In genomic region chr14:14014636-14015375, GRCm38 (mm10) we compare ENCODE assay signal across 17 mouse cellular contexts. TPM values are rescaled to one million over a fixed set of nuclear protein-coding genes. Genes with fewer than 3 reads are reported as not detected.
DNase-seq lines count a peak whose midpoint lies in the region; ATAC-seq and TF ChIP-seq lines count a peak whose summit lies in the region.
"Had no signal": no experiment of that assay in that cellular context is flagged by ENCODE, and none has a peak within 500 bp of the region (broad histone marks: within the 10 kb centered on the region; RNA-seq: fewer than 3 reads in every experiment).

No protein-coding gene starts in this region.

- peaks cover 11% of the 10 kb centered on the region; the same call in 1 of the 2 replicates for H3K36me3 ChIP-seq in intestine, postnatal 0 days (ENCODE audit: control insufficient read depth, insufficient read depth)
- H3K36me3 ChIP-seq in hindbrain, embryonic 16.5 days (ENCODE audit: control insufficient read depth, insufficient read depth, low read length) = no peaks in the 10 kb centered on the region

- no peak for TF ChIP-seq CTCF in intestine, postnatal 0 days (IDR thresholded peaks at IDR 0.05; ENCODE audit: low read depth)

- 72% methylated on average over 6 of the region's 6 CpGs for WGBS in intestine, postnatal 0 days
- 84% methylated on average over 6 of the region's 6 CpGs for WGBS in hindbrain, embryonic 16.5 days

- H3K27ac ChIP-seq in intestine, postnatal 0 days (ENCODE audit: low read depth, low read length) = no peak overlapping the region
- no peak overlapping the region for H3K27ac ChIP-seq in hindbrain, embryonic 16.5 days (ENCODE audit: low read depth, low read length)
- H3K27ac ChIP-seq: heart, embryonic 10.5 days; left cerebral cortex, adult 2 months; stomach, embryonic 15.5 days had no signal

- H3K4me1 ChIP-seq in intestine, postnatal 0 days (replicated peaks; ENCODE audit: control insufficient read depth, insufficient read depth, low read length) = no peaks in the 10 kb centered on the region
- H3K4me1 ChIP-seq in hindbrain, embryonic 16.5 days (ENCODE audit: control insufficient read depth, insufficient read depth, low read depth, low read length) = peaks cover 13% of the 10 kb centered on the region

- no peak overlapping the region for H3K9ac ChIP-seq in intestine, postnatal 0 days (ENCODE audit: low read depth, low read length)
- no peak overlapping the region for H3K9ac ChIP-seq in hindbrain, embryonic 16.5 days (ENCODE audit: low read depth, low read length)
- H3K9ac ChIP-seq: stomach, embryonic 15.5 days had no signal

- no peaks in the 10 kb centered on the region for H3K27me3 ChIP-seq in intestine, postnatal 0 days (replicated peaks; ENCODE audit: control insufficient read depth, insufficient read depth, low read length)
- no peaks in the 10 kb centered on the region for H3K27me3 ChIP-seq in hindbrain, embryonic 16.5 days (replicated peaks; ENCODE audit: control insufficient read depth, insufficient read depth, low read length)
- H3K27me3 ChIP-seq: stomach, embryonic 15.5 days had no signal

- H3K9me3 ChIP-seq in intestine, postnatal 0 days (ENCODE audit: control insufficient read depth) = no peaks in the 10 kb centered on the region
- H3K9me3 ChIP-seq in hindbrain, embryonic 16.5 days (ENCODE audit: control insufficient read depth, low read length) = no peaks in the 10 kb centered on the region
- H3K9me3 ChIP-seq: G1E; heart, embryonic 10.5 days; stomach, embryonic 15.5 days had no signal

- H3K4me2 ChIP-seq in intestine, postnatal 0 days (replicated peaks; ENCODE audit: low read depth) = no peak overlapping the region
- no peak overlapping the region for H3K4me2 ChIP-seq in hindbrain, embryonic 16.5 days (ENCODE audit: low read length)
- H3K4me2 ChIP-seq: midbrain, embryonic 11.5 days; stomach, embryonic 15.5 days had no signal

- no peak overlapping the region for H3K4me3 ChIP-seq in intestine, postnatal 0 days (ENCODE audit: low read depth, low read length)
- H3K4me3 ChIP-seq in hindbrain, embryonic 16.5 days (ENCODE audit: low read length) = no peak overlapping the region
- H3K4me3 ChIP-seq: heart, embryonic 10.5 days; left cerebral cortex, adult 2 months; myocyte; stomach, embryonic 15.5 days had no signal

- peak; percentile 7 for DNase-seq in heart, adult 8-10 months (ENCODE audit: low spot score)
- no peak for DNase-seq in heart, postnatal 14 days
- DNase-seq in NIH3T3 (ENCODE audit: low read depth) = peak; percentile 21
- DNase-seq in fibroblast of lung, adult 2 months (ENCODE audit: low read depth) = peak; percentile 26
- peak; percentile 53 for DNase-seq in lung, postnatal 10 days
- DNase-seq: adrenal gland, adult 8-10 months; kidney, adult 9 months; spleen, adult 18-20 months; thymus, postnatal 25 days had no signal

- intact Hi-C loops in heart, postnatal 14 days (cut with DNase I) = no loop called here

- ATAC-seq in intestine, postnatal 0 days = no peak
- no peak for ATAC-seq in hindbrain, embryonic 16.5 days

RNA-seq across cellular contexts. Expression of gene Thoc7, which starts 53.2 kb away (rescaled TPM):
- 10 to 100 TPM; 80.7 to 94.7 (median 81.9) TPM for total RNA-seq in heart, adult 8-10 months (2022)
- total RNA-seq in heart, postnatal 14 days (2021) = 100 to 1,000 TPM in 1 of 2 experiments, 10 to 100 TPM in 1; 93.5 to 102 TPM
- polyA plus RNA-seq in intestine, postnatal 0 days (2015; fragmentation: Nextera tagmentation; extraction: Ambion mirVana) = 151 and 155 TPM in 2 replicates
- polyA plus RNA-seq in hindbrain, embryonic 16.5 days (2015; fragmentation: Nextera tagmentation; extraction: Ambion mirVana) = 158 and 160 TPM in 2 replicates

RNA-seq across cellular contexts. Expression of gene Atxn7, which starts 53.6 kb away (rescaled TPM):
- 10 to 100 TPM; 12.5 to 17.3 (median 16.1) TPM for total RNA-seq in heart, adult 8-10 months (2022)
- total RNA-seq in heart, postnatal 14 days (2021) = 10 to 100 TPM; 16.7 to 17.9 TPM
- polyA plus RNA-seq in intestine, postnatal 0 days (2015; fragmentation: Nextera tagmentation; extraction: Ambion mirVana) = 3.8 and 4.8 TPM in 2 replicates
- 3.1 and 3.3 TPM in 2 replicates for polyA plus RNA-seq in hindbrain, embryonic 16.5 days (2015; fragmentation: Nextera tagmentation; extraction: Ambion mirVana)

Comparison
In these comparisons a context has a peak if more than half of its experiments do, and no peak if none do; other contexts are left out.
1. DNase-seq: peak in heart, adult 8-10 months (single experiment), NIH3T3 (single experiment), fibroblast of lung, adult 2 months (single experiment) and lung, postnatal 10 days (single experiment); none in heart, postnatal 14 days (0 of 2).